Mouse (Mus musculus) lung, postnatal 0 days (tissue): ENCODE results near the gene Frmd4a.

ENCODE experiments used
- CTCF ChIP-seq: IDR thresholded peaks from 2 replicates; pipeline ENCODE4 v1.5.1; 2016; ENCODE audit warnings: antibody characterized with exemption, mild to moderate bottlenecking
- EP300 ChIP-seq: IDR thresholded peaks from 2 replicates; pipeline ENCODE4 v1.6.1; 2016; ENCODE audit warnings: antibody characterized with exemption, mild to moderate bottlenecking, control low read depth

- TF ChIP-seq CTCF (no peak), EP300 (no peak)
Observed at GRCm38 (mm10) chr2:4462480-4462879, 445.0 kb downstream of the Frmd4a start.
